Comparison of ENCODE assay signal across 19 mouse cellular contexts in genomic region chr15:60694746-60695145, GRCm38 (mm10).
A peak's percentile ranks its signal among the peaks of the same experiment; 100 is the strongest.
DNase-seq lines count a peak whose midpoint lies in the region; ATAC-seq lines count a peak whose summit lies in the region.
"Had no signal": no experiment of that assay in that cellular context is flagged by ENCODE, and none has a peak within 500 bp of the region (broad histone marks: within the 10 kb centered on the region; RNA-seq: fewer than 3 reads in every experiment).

No protein-coding gene starts in this region.

- H3K4me2 ChIP-seq in liver, embryonic 11.5 days: no peak overlapping the region
- H3K4me2 ChIP-seq: embryonic facial prominence, embryonic 12.5 days; forebrain, embryonic 13.5 days; forebrain, embryonic 15.5 days had no signal

- no peaks in the 10 kb centered on the region for H3K27me3 ChIP-seq in liver, embryonic 11.5 days (replicated peaks; ENCODE audit: control insufficient read depth, insufficient read depth, low read length)
- H3K27me3 ChIP-seq: embryonic facial prominence, embryonic 12.5 days; forebrain, embryonic 13.5 days; forebrain, embryonic 15.5 days had no signal

- H3K9ac ChIP-seq in liver, embryonic 11.5 days (ENCODE audit: low read depth, low read length): no peak overlapping the region
- H3K9ac ChIP-seq: embryonic facial prominence, embryonic 12.5 days; forebrain, embryonic 13.5 days; forebrain, embryonic 15.5 days had no signal

- no peaks in the 10 kb centered on the region for H3K36me3 ChIP-seq in liver, embryonic 11.5 days (ENCODE audit: control insufficient read depth, insufficient read depth, low read length)
- H3K36me3 ChIP-seq: embryonic facial prominence, embryonic 10.5 days; embryonic facial prominence, embryonic 12.5 days; forebrain, embryonic 15.5 days had no signal

- DNase-seq in layer of hippocampus, adult 18-20 months (ENCODE audit: low spot score in 2 of 2): peak; percentile 22 to 79
- DNase-seq in layer of hippocampus, postnatal 25 days (ENCODE audit: extremely low spot score in 1 of 2, low spot score in 1 of 2): no peak
- peak; percentile 16 for DNase-seq in brain, adult 2 months (ENCODE audit: low read depth, low spot score)
- DNase-seq in layer of hippocampus, adult 8-10 months (ENCODE audit: low spot score in 2 of 2): peak; percentile 20 to 40
- peak; percentile 37 to 49 for DNase-seq in layer of hippocampus, postnatal 36 days
- DNase-seq in liver, embryonic 11.5 days (ENCODE audit: low spot score): no peak
- DNase-seq: adrenal gland, adult 2 months; adrenal gland, postnatal 10 days; adrenal gland, postnatal 25 days; cerebellum, adult 11-12 months; cerebellum, adult 2 months; cerebellum, adult 9-10 months; cerebellum, postnatal 10 days; cerebellum, postnatal 25 days had no signal

- H3K27ac ChIP-seq in liver, embryonic 11.5 days (ENCODE audit: low read depth, low read length): no peak overlapping the region
- H3K27ac ChIP-seq: embryonic facial prominence, embryonic 10.5 days; embryonic facial prominence, embryonic 12.5 days; forebrain, embryonic 13.5 days; forebrain, embryonic 15.5 days had no signal

- no peaks in the 10 kb centered on the region for H3K9me3 ChIP-seq in liver, embryonic 11.5 days (ENCODE audit: control insufficient read depth, low read length)
- H3K9me3 ChIP-seq: embryonic facial prominence, embryonic 10.5 days; embryonic facial prominence, embryonic 12.5 days; forebrain, embryonic 13.5 days; forebrain, embryonic 15.5 days had no signal

- H3K4me1 ChIP-seq in liver, embryonic 11.5 days (replicated peaks; ENCODE audit: control insufficient read depth, insufficient read depth, low read length): no peaks in the 10 kb centered on the region
- H3K4me1 ChIP-seq: embryonic facial prominence, embryonic 12.5 days; forebrain, embryonic 15.5 days had no signal

- ATAC-seq in monocyte, adult 5-6 weeks (replicated peaks; ENCODE audit: insufficient number of reproducible peaks, low FRiP score, low TSS enrichment, poor library complexity, severe bottlenecking): no peak
- ATAC-seq in liver, embryonic 11.5 days (replicated peaks; ENCODE audit: low FRiP score): no peak
- ATAC-seq: forebrain, embryonic 13.5 days; forebrain, embryonic 15.5 days had no signal

- no peak overlapping the region for H3K4me3 ChIP-seq in liver, embryonic 11.5 days (ENCODE audit: low read depth, low read length)
- H3K4me3 ChIP-seq: embryonic facial prominence, embryonic 10.5 days; embryonic facial prominence, embryonic 12.5 days; forebrain, embryonic 13.5 days; forebrain, embryonic 15.5 days had no signal

- 77% methylated on average over 3 of the region's 3 CpGs for WGBS in liver, embryonic 11.5 days

Comparison
In these comparisons a context has a peak if more than half of its experiments do, and no peak if none do; other contexts are left out.
1. DNase-seq: peak in layer of hippocampus, adult 18-20 months (2 of 2), brain, adult 2 months (single experiment), layer of hippocampus, adult 8-10 months (2 of 2) and layer of hippocampus, postnatal 36 days (2 of 2); none in layer of hippocampus, postnatal 25 days (0 of 2) and liver, embryonic 11.5 days (single experiment).